Mouse (Mus musculus) neural tube, embryonic 14.5 days (tissue): Measurements from ENCODE around the gene Emd. TPM values are rescaled to one million over a fixed set of nuclear protein-coding genes. Genes with fewer than 3 reads are reported as not detected.

Experiments
- ATAC-seq: fragments of 200-750 bp; cut with Nextera tagmentation; 2 replicates; pipeline ENCODE4 v1.8.0; 2017; ENCODE audit warnings: low read depth, mild to moderate bottlenecking, moderate TSS enrichment, moderate library complexity
- H3K27ac ChIP-seq: fragments of 300-500 bp; sonication (generic); 2 replicates; pipeline ENCODE4 v1.5.1; 2014; ENCODE audit warnings: low read depth, mild to moderate bottlenecking, control low read depth, low read length, moderate library complexity, mixed read lengths
- H3K27me3 ChIP-seq: fragments of 300-500 bp; sonication (generic); 2 replicates; pipeline ENCODE4 v1.6.1; 2014; ENCODE audit warnings: low read length; ENCODE audit not compliant: control insufficient read depth, insufficient read depth
- H3K36me3 ChIP-seq: fragments of 300-500 bp; sonication (generic); 2 replicates; pipeline ENCODE4 v1.6.1; 2014; ENCODE audit warnings: low read length, mixed read lengths; ENCODE audit not compliant: control insufficient read depth, insufficient read depth
- H3K4me1 ChIP-seq: fragments of 300-500 bp; sonication (generic); 2 replicates; pipeline ENCODE4 v1.6.1; 2014; ENCODE audit warnings: low read length; ENCODE audit not compliant: control insufficient read depth, insufficient read depth
- H3K4me2 ChIP-seq: fragments of 300-500 bp; sonication (generic); 2 replicates; pipeline ENCODE4 v1.6.1; 2014; ENCODE audit warnings: mild to moderate bottlenecking, low read depth, low read length, control low read depth
- H3K4me3 ChIP-seq: fragments of 300-500 bp; sonication (generic); 2 replicates; pipeline ENCODE4 v1.5.1; 2014; ENCODE audit warnings: low read depth, low read length, control low read depth, mixed read lengths
- H3K9ac ChIP-seq: fragments of 300-500 bp; sonication (generic); replicated peaks from 2 replicates; pipeline ENCODE4 v1.6.1; 2014; ENCODE audit warnings: low read depth, mild to moderate bottlenecking, control low read depth, low read length, mixed read lengths
- H3K9me3 ChIP-seq: fragments of 300-500 bp; sonication (generic); 2 replicates; pipeline ENCODE4 v1.6.1; 2016; ENCODE audit warnings: low read length; ENCODE audit not compliant: control insufficient read depth
- WGBS: fragments of 180-500 bp; shearing (Covaris S2); extraction: QIAGEN DNeasy Blood & Tissue Kit; methylation state at CpG from one replicate; pipeline ENCODE4 v1.1.7; 2014; 5-methylcytosine and 5-hydroxymethylcytosine counted together
- polyA plus RNA-seq: library from polyadenylated mRNA; unstranded; fragments of >200 nt; fragmentation: Nextera tagmentation; extraction: Ambion mirVana; gene quantifications from 2 replicates; pipeline ENCODE4 v1.2.1, GENCODE M21; 2014

Emd gene
- polyA plus RNA-seq, 1 experiment from 2014 or later, result 17.0 TPM

DNA sequence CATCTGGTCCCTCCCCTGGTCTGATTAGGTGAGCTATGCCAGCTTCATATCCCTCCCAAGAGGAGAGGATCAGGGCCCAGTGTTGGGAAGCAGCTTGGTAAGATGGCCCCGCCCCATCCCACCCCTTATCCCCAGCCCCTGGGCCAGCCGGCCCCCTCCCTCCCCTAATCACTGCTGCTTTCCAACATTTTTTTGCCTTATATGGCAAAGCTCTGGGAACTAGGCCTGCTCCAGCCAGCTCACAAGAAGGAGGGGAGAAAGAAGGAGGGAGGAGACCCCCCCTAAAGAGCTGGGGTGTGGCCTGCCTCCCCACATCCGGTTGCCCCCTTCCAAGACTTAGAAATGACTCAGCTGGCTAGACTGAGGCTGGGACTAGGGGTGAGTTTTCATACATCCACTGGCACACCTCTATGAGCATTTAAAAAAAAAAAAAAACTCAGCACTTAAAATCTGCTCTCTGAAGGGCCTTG, 9.8 kb upstream of the Emd start:
- Histone ChIP-seq H3K9me3 (no peaks in the 10 kb centered on the region), H3K4me3 (peak overlapping the region; percentile 50), H3K9ac (peak overlapping the region; percentile 74), H3K4me2 (peak overlapping the region; percentile 68), H3K27me3 (no peaks in the 10 kb centered on the region), H3K4me1 (peaks cover 6% of the 10 kb centered on the region; the same call in 1 of the 2 replicates), H3K36me3 (peaks cover 28% of the 10 kb centered on the region), H3K27ac (peak overlapping the region; percentile 85; the same call in 1 of the 2 replicates)
- 25% methylated on average over 3 of the region's 3 CpGs for WGBS
- ATAC-seq, result peak; percentile 26; the same call in 1 of the 2 replicates

GRCm38 (mm10) chrX:74245107-74245506, 9.4 kb upstream of the Emd start:
- peaks cover 25% of the 10 kb centered on the region for H3K36me3 ChIP-seq
- H3K27ac ChIP-seq, result peak overlapping the region; percentile 85
- H3K4me2 ChIP-seq, result peak overlapping the region; percentile 68
- 23% methylated on average over 1 of the region's 1 CpGs for WGBS
- peak overlapping the region; percentile 74 for H3K9ac ChIP-seq
- H3K4me3 ChIP-seq, result peak overlapping the region; percentile 50
- H3K9me3 ChIP-seq, result no peaks in the 10 kb centered on the region
- peaks cover 6% of the 10 kb centered on the region; the same call in 1 of the 2 replicates for H3K4me1 ChIP-seq
- no peaks in the 10 kb centered on the region for H3K27me3 ChIP-seq
- no peak for ATAC-seq

- peak overlapping the region; percentile 85 for H3K27ac ChIP-seq
- H3K36me3 ChIP-seq, result peaks cover 20% of the 10 kb centered on the region
- no peaks in the 10 kb centered on the region for H3K27me3 ChIP-seq
- H3K4me2 ChIP-seq, result peak overlapping the region; percentile 68
- ATAC-seq, result peak; percentile 65
- H3K9me3 ChIP-seq, result no peaks in the 10 kb centered on the region
- peaks cover 6% of the 10 kb centered on the region; the same call in 1 of the 2 replicates for H3K4me1 ChIP-seq
- H3K4me3 ChIP-seq, result peak overlapping the region; percentile 50
- 21% methylated on average over 21 of the region's 21 CpGs for WGBS
- peak overlapping the region; percentile 74 for H3K9ac ChIP-seq
These were observed 8.8 kb upstream of the Emd start for GRCm38 (mm10) chrX:74245687-74246086.

DNA sequence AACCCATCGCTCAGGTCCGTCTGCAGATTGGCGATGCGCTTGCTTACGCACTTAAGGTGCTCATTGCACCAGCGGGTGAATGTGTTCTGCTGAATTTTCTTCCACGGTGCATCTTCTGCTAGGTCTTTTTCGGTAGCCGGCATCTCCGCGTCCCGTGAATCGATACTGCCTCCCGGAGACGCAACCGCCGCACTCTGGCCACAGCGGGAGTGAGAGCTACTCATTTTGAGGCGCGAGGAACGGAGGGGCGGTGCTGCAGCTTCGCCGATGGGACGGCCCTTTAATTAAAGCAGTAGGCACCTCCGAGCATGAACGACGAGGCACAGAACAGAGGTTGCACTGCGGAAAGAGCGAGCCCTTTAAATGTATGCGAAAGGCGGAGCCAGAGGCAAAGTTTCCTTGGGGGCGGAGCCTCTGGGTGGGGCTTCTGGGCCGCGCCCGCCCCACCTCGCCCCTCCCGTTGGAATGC, 8.2 kb upstream of the Emd start:
- Histone ChIP-seq H3K36me3 (peaks cover 15% of the 10 kb centered on the region; the same call in 1 of the 2 replicates), H3K27me3 (no peaks in the 10 kb centered on the region), H3K9ac (peak overlapping the region; percentile 74), H3K9me3 (no peaks in the 10 kb centered on the region), H3K4me3 (peak overlapping the region; percentile 50), H3K4me1 (peaks cover 6% of the 10 kb centered on the region; the same call in 1 of the 2 replicates), H3K27ac (peak overlapping the region; percentile 85), H3K4me2 (peak overlapping the region; percentile 68)
- 21% methylated on average over 38 of the region's 38 CpGs for WGBS
- ATAC-seq, result peak; percentile 92

DNA sequence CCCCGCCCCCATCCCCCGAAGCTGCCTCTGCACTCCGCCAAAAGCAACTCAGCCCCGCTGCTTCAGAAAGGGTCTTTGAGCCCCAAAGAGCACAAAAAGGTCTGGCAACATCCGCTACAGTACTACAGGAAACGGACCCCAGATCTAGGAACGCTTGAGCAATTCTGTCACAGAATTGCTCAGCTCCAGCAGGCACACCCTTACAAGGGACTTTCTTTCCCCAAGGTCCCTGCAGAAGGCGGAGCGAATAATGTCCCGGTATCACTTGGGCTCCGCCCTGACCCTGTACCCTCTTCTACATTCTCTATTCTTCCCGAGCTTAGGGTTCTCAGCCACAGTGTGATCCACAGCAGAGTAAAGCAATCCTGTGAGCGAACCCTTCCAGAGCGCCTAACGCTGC, 7.8 kb upstream of the Emd start:
- Histone ChIP-seq H3K4me3 (peak overlapping the region; percentile 50), H3K9me3 (no peaks in the 10 kb centered on the region), H3K27me3 (no peaks in the 10 kb centered on the region), H3K27ac (peak overlapping the region; percentile 30; the same call in 1 of the 2 replicates), H3K36me3 (peaks cover 10% of the 10 kb centered on the region; the same call in 1 of the 2 replicates), H3K9ac (peak overlapping the region; percentile 26), H3K4me1 (peaks cover 6% of the 10 kb centered on the region; the same call in 1 of the 2 replicates), H3K4me2 (peak overlapping the region; percentile 68)
- ATAC-seq, result peak; percentile 31
- 12% methylated on average over 15 of the region's 15 CpGs for WGBS

DNA sequence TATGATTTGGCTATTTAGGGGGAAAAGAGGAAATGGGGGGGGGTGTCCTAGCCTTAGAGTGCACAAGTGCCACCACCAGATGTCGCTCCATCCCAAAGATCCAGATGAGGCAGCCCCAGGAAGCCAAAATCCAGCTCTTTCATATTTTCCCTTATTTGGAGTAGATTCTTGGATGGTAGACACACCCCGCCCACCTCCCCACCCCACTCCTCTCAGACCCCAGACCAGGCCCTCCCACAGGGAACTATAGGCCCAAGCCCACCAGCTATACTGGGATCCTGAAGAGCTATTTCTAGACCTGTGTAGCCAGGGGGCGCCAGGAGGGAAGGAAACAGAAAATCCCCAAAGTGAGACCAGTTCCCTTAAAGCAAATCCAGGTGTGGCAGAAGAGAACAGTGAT, 5.8 kb upstream of the Emd start:
- 17% methylated on average over 3 of the region's 3 CpGs for WGBS
- no peaks in the 10 kb centered on the region for H3K9me3 ChIP-seq
- no peak overlapping the region for H3K27ac ChIP-seq
- no peaks in the 10 kb centered on the region for H3K27me3 ChIP-seq
- ATAC-seq, result no peak
- no peaks in the 10 kb centered on the region for H3K36me3 ChIP-seq
- H3K4me2 ChIP-seq, result 0 out of 2 replicates have a peak overlapping the region, but pooled peaks have one; percentile 50
- H3K9ac ChIP-seq, result no peak overlapping the region
- H3K4me3 ChIP-seq, result no peak overlapping the region
- peaks cover 6% of the 10 kb centered on the region; the same call in 1 of the 2 replicates for H3K4me1 ChIP-seq

GRCm38 (mm10) chrX:74249615-74250014, 4.9 kb upstream of the Emd start, which contains the start of gene Flna:
TSS of gene Flna (minus strand) at chrX:74249820.
- H3K4me3 ChIP-seq, result peak within 1 kb of the TSS; percentile 39
- no peak within 1 kb of the TSS for H3K27ac ChIP-seq
- peak within 1 kb of the TSS; percentile 50 for H3K4me2 ChIP-seq
- H3K9me3 ChIP-seq, result no peaks in the 10 kb centered on the region
- H3K9ac ChIP-seq, result peak within 1 kb of the TSS; percentile 41; the same call in 1 of the 2 replicates
- WGBS, result 11% methylated on average over 38 of the region's 38 CpGs
- no peaks in the 10 kb centered on the region for H3K27me3 ChIP-seq
- no peaks in the 10 kb centered on the region for H3K4me1 ChIP-seq
- no peaks in the 10 kb centered on the region for H3K36me3 ChIP-seq
- ATAC-seq, result no peak

GRCm38 (mm10) chrX:74254888-74255565, 540 bp downstream of the Emd start:
- 18% methylated on average over 28 of the region's 31 CpGs for WGBS
- ATAC-seq, result peak; percentile 75; the same call in 1 of the 2 replicates

DNA sequence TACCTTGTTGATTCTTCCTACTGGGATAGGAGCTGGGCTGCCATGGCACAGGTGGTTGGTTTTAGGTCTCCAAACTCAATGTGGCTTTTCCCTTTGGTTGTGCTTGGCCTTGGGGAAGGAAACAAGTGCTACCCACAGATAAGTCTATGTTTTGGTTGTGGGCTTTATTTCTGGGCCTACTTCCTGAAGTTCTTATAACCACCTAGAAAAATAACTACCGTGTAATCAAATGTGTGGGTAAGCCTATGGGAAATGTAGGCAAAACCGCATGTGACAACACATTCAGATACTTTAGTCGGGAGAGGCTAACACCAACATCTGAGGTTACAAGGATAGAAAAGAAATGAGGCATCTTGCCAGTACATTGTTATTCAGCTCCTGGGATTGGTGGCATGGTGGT, 3.3 kb downstream of the Emd start:
- ATAC-seq, result no peak
- Histone ChIP-seq H3K36me3 (peaks cover 2% of the 10 kb centered on the region), H3K27ac (no peak overlapping the region), H3K4me1 (0 out of 2 replicates have a peak, but pooled peaks cover 3% of the 10 kb centered on the region), H3K4me2 (no peak overlapping the region), H3K27me3 (no peaks in the 10 kb centered on the region), H3K9me3 (no peaks in the 10 kb centered on the region), H3K4me3 (no peak overlapping the region), H3K9ac (no peak overlapping the region)
- 91% methylated on average over 3 of the region's 3 CpGs for WGBS

More at GRCm38 (mm10) chrX:74254888-74255565, 540 bp downstream of the Emd start:
- H3K4me1 ChIP-seq, result 0 out of 2 replicates have a peak, but pooled peaks cover 3% of the 10 kb centered on the region
- no peaks in the 10 kb centered on the region for H3K27me3 ChIP-seq
- H3K27ac ChIP-seq, result peak overlapping the region; percentile 82
- H3K4me3 ChIP-seq, result peak overlapping the region; percentile 46
- no peaks in the 10 kb centered on the region for H3K9me3 ChIP-seq
- H3K36me3 ChIP-seq, result peaks cover 2% of the 10 kb centered on the region
- peak overlapping the region; percentile 60 for H3K9ac ChIP-seq
- peak overlapping the region; percentile 53 for H3K4me2 ChIP-seq
